In genomic region chr7:18992294-18992675, GRCm38 (mm10) we compare ENCODE assay signal across 9 mouse cellular contexts. TPM values are rescaled to one million over a fixed set of nuclear protein-coding genes. Genes with fewer than 3 reads are reported as not detected.
A peak's percentile ranks its signal among the peaks of the same experiment; 100 is the strongest.
DNase-seq lines count a peak whose midpoint lies in the region; ATAC-seq and TF ChIP-seq lines count a peak whose summit lies in the region.
"Had no signal": no experiment of that assay in that cellular context is flagged by ENCODE, and none has a peak within 500 bp of the region (broad histone marks: within the 10 kb centered on the region; RNA-seq: fewer than 3 reads in every experiment).

No protein-coding gene starts in this region.

- peak overlapping the region; percentile 62 for H3K4me3 ChIP-seq in brown adipose tissue, adult 24 weeks (ENCODE audit: insufficient read depth, low read depth, low read length)
- peak overlapping the region; percentile 67 for H3K4me3 ChIP-seq in forebrain, postnatal 0 days (ENCODE audit: low read depth, low read length)
- H3K4me3 ChIP-seq in intestine, embryonic 16.5 days (ENCODE audit: low read length): peak overlapping the region; percentile 55
- H3K4me3 ChIP-seq in midbrain, embryonic 14.5 days (replicated peaks; ENCODE audit: low read depth, low read length): peak overlapping the region; percentile 59

- H3K36me3 ChIP-seq in forebrain, postnatal 0 days (ENCODE audit: insufficient read depth): no peaks in the 10 kb centered on the region
- no peaks in the 10 kb centered on the region for H3K36me3 ChIP-seq in intestine, embryonic 16.5 days (ENCODE audit: control insufficient read depth, insufficient read depth, low read length)
- no peaks in the 10 kb centered on the region for H3K36me3 ChIP-seq in midbrain, embryonic 14.5 days (ENCODE audit: control insufficient read depth, insufficient read depth, low read length)

- WGBS in forebrain, postnatal 0 days: 6% methylated on average over 31 of the region's 31 CpGs
- WGBS in intestine, embryonic 16.5 days: 2% methylated on average over 31 of the region's 31 CpGs
- WGBS in midbrain, embryonic 14.5 days: 4% methylated on average over 31 of the region's 31 CpGs

- peaks cover 5% of the 10 kb centered on the region; the same call in 1 of the 2 replicates for H3K4me1 ChIP-seq in brown adipose tissue, adult 24 weeks (ENCODE audit: control insufficient read depth, insufficient read depth, insufficient read length, low read length)
- peaks cover 8% of the 10 kb centered on the region for H3K4me1 ChIP-seq in forebrain, postnatal 0 days (ENCODE audit: insufficient read depth)
- H3K4me1 ChIP-seq in intestine, embryonic 16.5 days (ENCODE audit: control insufficient read depth, insufficient read depth, low read length): peaks cover 13% of the 10 kb centered on the region
- peaks cover 32% of the 10 kb centered on the region for H3K4me1 ChIP-seq in midbrain, embryonic 14.5 days (ENCODE audit: control insufficient read depth, insufficient read depth, low read length)

- ATAC-seq in forebrain, postnatal 0 days: no peak
- ATAC-seq in intestine, embryonic 16.5 days: no peak
- ATAC-seq in midbrain, embryonic 14.5 days (ENCODE audit: low FRiP score, low TSS enrichment): no peak
- no peak for ATAC-seq in frontal cortex, adult (ENCODE audit: low TSS enrichment)

- H3K4me2 ChIP-seq in forebrain, postnatal 0 days (ENCODE audit: low read depth): peak overlapping the region; percentile 83
- peak overlapping the region; percentile 88 for H3K4me2 ChIP-seq in intestine, embryonic 16.5 days (ENCODE audit: low read depth, low read length)
- H3K4me2 ChIP-seq in midbrain, embryonic 14.5 days (ENCODE audit: low read length): peak overlapping the region; percentile 83

- peak; percentile 42 for DNase-seq in ovary, postnatal 36 days (ENCODE audit: low spot score)
- DNase-seq in ovary, postnatal 10 days (ENCODE audit: low spot score): no peak
- DNase-seq in forebrain, postnatal 0 days: no peak
- DNase-seq in midbrain, embryonic 14.5 days: no peak
- DNase-seq in urinary bladder, adult 18-20 months (ENCODE audit: low spot score in 2 of 2): no peak

- no peaks in the 10 kb centered on the region for H3K9me3 ChIP-seq in forebrain, postnatal 0 days (ENCODE audit: low read length)
- no peaks in the 10 kb centered on the region for H3K9me3 ChIP-seq in intestine, embryonic 16.5 days (ENCODE audit: control insufficient read depth, low read length)
- H3K9me3 ChIP-seq in midbrain, embryonic 14.5 days (ENCODE audit: control insufficient read depth, low read length): no peaks in the 10 kb centered on the region

- peak overlapping the region; percentile 60 for H3K9ac ChIP-seq in forebrain, postnatal 0 days
- H3K9ac ChIP-seq in intestine, embryonic 16.5 days (ENCODE audit: low read depth, low read length): peak overlapping the region; percentile 65
- H3K9ac ChIP-seq in midbrain, embryonic 14.5 days (replicated peaks; ENCODE audit: low read length): peak overlapping the region; percentile 69

- H3K27ac ChIP-seq in brown adipose tissue, adult 24 weeks (replicated peaks; ENCODE audit: low read depth, low read length): no peak overlapping the region
- peak overlapping the region; percentile 21; the same call in 1 of the 2 replicates for H3K27ac ChIP-seq in forebrain, postnatal 0 days (ENCODE audit: low read depth, low read length)
- no peak overlapping the region for H3K27ac ChIP-seq in intestine, embryonic 16.5 days (ENCODE audit: low read length)
- H3K27ac ChIP-seq in midbrain, embryonic 14.5 days (replicated peaks; ENCODE audit: low read depth, low read length): peak overlapping the region; percentile 92; the same call in 1 of the 2 replicates

- no peaks in the 10 kb centered on the region for H3K27me3 ChIP-seq in forebrain, postnatal 0 days (ENCODE audit: insufficient read depth, low read length)
- peaks cover 19% of the 10 kb centered on the region for H3K27me3 ChIP-seq in intestine, embryonic 16.5 days (replicated peaks; ENCODE audit: control insufficient read depth, insufficient read depth, low read length)
- peaks cover 11% of the 10 kb centered on the region; the same call in 1 of the 2 replicates for H3K27me3 ChIP-seq in midbrain, embryonic 14.5 days (ENCODE audit: control insufficient read depth, insufficient read depth, low read length)

- TF ChIP-seq CTCF in forebrain, postnatal 0 days (IDR thresholded peaks at IDR 0.05; ENCODE audit: low read depth): no peak

RNA-seq across cellular contexts. Expression of gene Mypop, which starts 1.2 kb away (rescaled TPM):
- 2.7 and 6.0 TPM in 2 replicates for polyA plus RNA-seq in brown adipose tissue, adult 24 weeks (2012; ENCODE audit: insufficient read depth, insufficient read length, missing spikeins)
- 12.3 and 13.9 TPM in 2 replicates for total RNA-seq in forebrain, postnatal 0 days (2014; rRNA removed)
- 3.8 and 4.3 TPM in 2 replicates for polyA plus RNA-seq in forebrain, postnatal 0 days (2015; fragmentation: Nextera tagmentation; extraction: Ambion mirVana)
- 1.7 TPM in 2 replicates for polyA plus RNA-seq in intestine, embryonic 16.5 days (2015; fragmentation: Nextera tagmentation; extraction: Ambion mirVana)
- 4.2 and 4.8 TPM in 2 replicates for polyA plus RNA-seq in midbrain, embryonic 14.5 days (2014; fragmentation: Nextera tagmentation; extraction: Ambion mirVana)

RNA-seq across cellular contexts. Expression of gene Nanos2, which starts 5.1 kb away (rescaled TPM):
- polyA plus RNA-seq in brown adipose tissue, adult 24 weeks (2012; ENCODE audit: insufficient read depth, insufficient read length, missing spikeins): not detected in 2 replicates
- total RNA-seq in forebrain, postnatal 0 days (2014; rRNA removed): 1.5 and 2.0 TPM in 2 replicates
- 0.49 and 0.76 TPM in 2 replicates for polyA plus RNA-seq in forebrain, postnatal 0 days (2015; fragmentation: Nextera tagmentation; extraction: Ambion mirVana)
- polyA plus RNA-seq in intestine, embryonic 16.5 days (2015; fragmentation: Nextera tagmentation; extraction: Ambion mirVana): not detected in 2 replicates
- 0.58 and 0.86 TPM in 2 replicates for polyA plus RNA-seq in midbrain, embryonic 14.5 days (2014; fragmentation: Nextera tagmentation; extraction: Ambion mirVana)
- total RNA-seq: common myeloid progenitor, adult 5-6 weeks had no signal

RNA-seq across cellular contexts. Expression of gene Irf2bp1, which starts 11.6 kb away (rescaled TPM):
- 7.9 and 11.4 TPM in 2 replicates for polyA plus RNA-seq in brown adipose tissue, adult 24 weeks (2012; ENCODE audit: insufficient read depth, insufficient read length, missing spikeins)
- 101 and 129 TPM in 2 replicates for total RNA-seq in forebrain, postnatal 0 days (2014; rRNA removed)
- polyA plus RNA-seq in forebrain, postnatal 0 days (2015; fragmentation: Nextera tagmentation; extraction: Ambion mirVana): 27.0 and 27.2 TPM in 2 replicates
- polyA plus RNA-seq in intestine, embryonic 16.5 days (2015; fragmentation: Nextera tagmentation; extraction: Ambion mirVana): 17.0 and 17.1 TPM in 2 replicates
- polyA plus RNA-seq in midbrain, embryonic 14.5 days (2014; fragmentation: Nextera tagmentation; extraction: Ambion mirVana): 30.8 and 34.2 TPM in 2 replicates

RNA-seq across cellular contexts. Expression of gene Foxa3, which starts 31.1 kb away (rescaled TPM):
- polyA plus RNA-seq in brown adipose tissue, adult 24 weeks (2012; ENCODE audit: insufficient read depth, insufficient read length, missing spikeins): not detected in 2 replicates
- total RNA-seq in forebrain, postnatal 0 days (2014; rRNA removed): not detected in 2 replicates
- polyA plus RNA-seq in forebrain, postnatal 0 days (2015; fragmentation: Nextera tagmentation; extraction: Ambion mirVana): not detected in 2 replicates
- 28.5 and 30.8 TPM in 2 replicates for polyA plus RNA-seq in intestine, embryonic 16.5 days (2015; fragmentation: Nextera tagmentation; extraction: Ambion mirVana)
- polyA plus RNA-seq in midbrain, embryonic 14.5 days (2014; fragmentation: Nextera tagmentation; extraction: Ambion mirVana): not detected in 2 replicates

RNA-seq across cellular contexts. Expression of gene Sympk, which starts 31.9 kb away (rescaled TPM):
- polyA plus RNA-seq in brown adipose tissue, adult 24 weeks (2012; ENCODE audit: insufficient read depth, insufficient read length, missing spikeins): 28.1 and 42.9 TPM in 2 replicates
- total RNA-seq in forebrain, postnatal 0 days (2014; rRNA removed): 70.3 and 73.8 TPM in 2 replicates
- polyA plus RNA-seq in forebrain, postnatal 0 days (2015; fragmentation: Nextera tagmentation; extraction: Ambion mirVana): 16.6 and 20.0 TPM in 2 replicates
- 23.5 and 24.1 TPM in 2 replicates for polyA plus RNA-seq in intestine, embryonic 16.5 days (2015; fragmentation: Nextera tagmentation; extraction: Ambion mirVana)
- 18.1 and 28.1 TPM in 2 replicates for polyA plus RNA-seq in midbrain, embryonic 14.5 days (2014; fragmentation: Nextera tagmentation; extraction: Ambion mirVana)

Comparison
In these comparisons a context has a peak if more than half of its experiments do, and no peak if none do; other contexts are left out.
1. H3K27ac ChIP-seq: peak in forebrain, postnatal 0 days (single experiment) and midbrain, embryonic 14.5 days (single experiment); none in brown adipose tissue, adult 24 weeks (single experiment) and intestine, embryonic 16.5 days (single experiment).
2. Peak in every context shown above with its lines, with median percentiles within 50 percentile points of each other: H3K4me3 ChIP-seq, H3K4me2 ChIP-seq and H3K9ac ChIP-seq.